ENCODE assay signal across 11 mouse cellular contexts in the genomic region with DNA sequence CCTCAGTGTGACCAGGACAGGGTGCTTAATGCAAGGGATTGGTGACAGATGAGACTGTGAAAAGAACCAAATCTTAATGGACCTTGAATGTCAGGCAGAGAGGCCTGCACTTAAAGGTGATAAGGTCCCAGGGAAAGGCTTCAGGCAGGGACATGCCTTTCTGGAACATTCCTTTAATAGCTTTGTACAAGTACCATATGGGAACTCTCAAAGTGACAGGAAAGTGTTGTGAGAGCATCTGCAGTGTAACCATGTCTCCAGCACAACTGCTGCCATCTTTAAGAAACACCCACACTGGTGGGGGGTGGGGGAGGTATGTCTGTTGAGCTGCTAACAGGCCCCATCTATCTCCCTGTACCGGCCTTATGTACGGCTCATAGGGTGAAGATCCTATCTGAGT.
DNase-seq lines count a peak whose midpoint lies in the region; ATAC-seq lines count a peak whose summit lies in the region.
"Had no signal": no experiment of that assay in that cellular context is flagged by ENCODE, and none has a peak within 500 bp of the region (broad histone marks: within the 10 kb centered on the region; RNA-seq: fewer than 3 reads in every experiment).

No protein-coding gene starts in this region.

- H3K4me3 ChIP-seq in liver, embryonic 11.5 days (ENCODE audit: low read depth, low read length): no peak overlapping the region
- H3K4me3 ChIP-seq: embryonic facial prominence, embryonic 15.5 days; heart, embryonic 13.5 days had no signal

- peak; percentile 32 for DNase-seq in embryo, embryonic 10.5 days (ENCODE audit: low spot score)
- no peak for DNase-seq in embryo, embryonic 11 days
- DNase-seq in kidney, adult 9 months: peak; percentile 21
- no peak for DNase-seq in kidney, postnatal 25 days
- DNase-seq in frontal cortex, postnatal 14 days (ENCODE audit: low spot score in 2 of 2): peak; percentile 34 to 54
- DNase-seq in lung, postnatal 10 days: peak; percentile 58
- DNase-seq in gastrocnemius, postnatal 4 days (ENCODE audit: low spot score in 2 of 2): no peak
- DNase-seq in liver, embryonic 11.5 days (ENCODE audit: low spot score): no peak
- DNase-seq: cerebellum, postnatal 10 days had no signal

- H3K9ac ChIP-seq in liver, embryonic 11.5 days (ENCODE audit: low read depth, low read length): no peak overlapping the region
- H3K9ac ChIP-seq: embryonic facial prominence, embryonic 15.5 days; heart, embryonic 13.5 days had no signal

- no peaks in the 10 kb centered on the region for H3K9me3 ChIP-seq in liver, embryonic 11.5 days (ENCODE audit: control insufficient read depth, low read length)
- H3K9me3 ChIP-seq: embryonic facial prominence, embryonic 15.5 days; heart, embryonic 13.5 days had no signal

- H3K4me2 ChIP-seq in liver, embryonic 11.5 days: no peak overlapping the region
- H3K4me2 ChIP-seq: embryonic facial prominence, embryonic 15.5 days; heart, embryonic 13.5 days had no signal

- H3K4me1 ChIP-seq in liver, embryonic 11.5 days (replicated peaks; ENCODE audit: control insufficient read depth, insufficient read depth, low read length): no peaks in the 10 kb centered on the region

- WGBS in liver, embryonic 11.5 days: 68% methylated on average over 2 of the region's 2 CpGs

- H3K36me3 ChIP-seq in liver, embryonic 11.5 days (ENCODE audit: control insufficient read depth, insufficient read depth, low read length): no peaks in the 10 kb centered on the region
- H3K36me3 ChIP-seq: embryonic facial prominence, embryonic 15.5 days; heart, embryonic 13.5 days had no signal

- no peak for ATAC-seq in liver, embryonic 11.5 days (replicated peaks; ENCODE audit: low FRiP score)

- no peaks in the 10 kb centered on the region for H3K27me3 ChIP-seq in liver, embryonic 11.5 days (replicated peaks; ENCODE audit: control insufficient read depth, insufficient read depth, low read length)
- H3K27me3 ChIP-seq: embryonic facial prominence, embryonic 15.5 days had no signal

- H3K27ac ChIP-seq in liver, embryonic 11.5 days (ENCODE audit: low read depth, low read length): no peak overlapping the region
- H3K27ac ChIP-seq: embryonic facial prominence, embryonic 15.5 days; heart, embryonic 13.5 days had no signal

Comparison
In these comparisons a context has a peak if more than half of its experiments do, and no peak if none do; other contexts are left out.
1. DNase-seq: peak in embryo, embryonic 10.5 days (single experiment), kidney, adult 9 months (single experiment), frontal cortex, postnatal 14 days (2 of 2) and lung, postnatal 10 days (single experiment); none in embryo, embryonic 11 days (single experiment), kidney, postnatal 25 days (0 of 2), gastrocnemius, postnatal 4 days (0 of 2) and liver, embryonic 11.5 days (single experiment).